Mouse (Mus musculus) left cerebral cortex, adult 9 months (tissue): ENCODE data around the gene Gdf1.

Source experiments
- DNase-seq, 2 experiments: peaks; one replicate each; pipeline ENCODE4 v3.0.0; 2022; ENCODE audit warnings: low spot score in 2 of 2

Gdf1 gene

DNA sequence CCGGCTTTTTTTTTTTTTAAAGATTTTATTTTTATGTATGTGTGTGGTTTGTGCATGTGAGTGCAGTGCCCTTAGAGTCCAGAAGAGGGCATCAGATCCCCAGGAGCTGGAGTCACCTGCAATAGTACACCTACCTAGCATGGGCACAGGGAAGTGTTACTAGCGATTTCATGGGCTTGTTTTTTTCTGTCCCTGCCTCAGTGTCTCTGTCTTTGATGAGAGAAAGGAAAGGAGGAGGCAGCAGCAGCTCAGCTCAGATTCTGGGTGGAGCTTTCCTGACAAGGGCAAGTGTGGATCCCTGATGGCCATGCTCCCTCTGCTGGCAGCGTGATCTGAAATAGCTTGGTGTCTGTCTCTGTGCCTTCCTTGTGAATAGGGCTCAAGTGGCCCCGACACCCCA, 31.2 kb downstream of the Gdf1 start:
- no peak for DNase-seq

DNA sequence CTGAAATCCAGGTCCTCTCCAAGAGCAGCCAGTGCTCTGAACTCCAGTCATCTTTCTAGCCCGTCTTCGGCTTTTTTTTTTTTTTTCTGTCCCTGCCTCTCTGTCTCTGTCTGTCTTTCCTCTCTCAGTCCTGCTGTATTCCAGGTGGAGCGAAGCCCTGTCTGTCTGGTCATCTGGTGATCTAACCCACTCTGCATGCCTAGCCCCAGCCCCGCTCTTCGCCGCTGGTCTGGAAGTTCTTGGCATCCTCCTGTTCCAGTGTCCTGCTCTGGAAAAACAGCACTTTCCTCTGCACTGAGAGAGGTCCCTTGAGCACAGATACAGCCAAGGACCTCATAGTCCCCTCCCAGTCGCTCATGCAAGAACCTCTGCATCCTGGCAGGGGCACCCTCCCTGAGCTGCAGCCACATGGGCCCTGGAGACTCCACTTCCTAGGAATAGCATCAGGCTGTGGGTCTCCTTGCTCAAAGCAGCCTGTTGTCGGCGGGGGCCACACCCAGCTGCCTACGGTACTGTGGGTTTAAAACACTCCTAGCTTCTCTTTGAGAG, 31.9 kb downstream of the Gdf1 start:
- DNase-seq = no peak

GRCm38 (mm10) chr8:70364066-70364465, 34.4 kb downstream of the Gdf1 start:
- DNase-seq = no peak

- no peak for DNase-seq
Measured at GRCm38 (mm10) chr8:70366588-70366987, 37.0 kb downstream of the Gdf1 start.

GRCm38 (mm10) chr8:70370476-70370875, 40.9 kb downstream of the Gdf1 start:
- DNase-seq = no peak

GRCm38 (mm10) chr8:70371951-70372350, 42.3 kb downstream of the Gdf1 start:
- no peak for DNase-seq

DNA sequence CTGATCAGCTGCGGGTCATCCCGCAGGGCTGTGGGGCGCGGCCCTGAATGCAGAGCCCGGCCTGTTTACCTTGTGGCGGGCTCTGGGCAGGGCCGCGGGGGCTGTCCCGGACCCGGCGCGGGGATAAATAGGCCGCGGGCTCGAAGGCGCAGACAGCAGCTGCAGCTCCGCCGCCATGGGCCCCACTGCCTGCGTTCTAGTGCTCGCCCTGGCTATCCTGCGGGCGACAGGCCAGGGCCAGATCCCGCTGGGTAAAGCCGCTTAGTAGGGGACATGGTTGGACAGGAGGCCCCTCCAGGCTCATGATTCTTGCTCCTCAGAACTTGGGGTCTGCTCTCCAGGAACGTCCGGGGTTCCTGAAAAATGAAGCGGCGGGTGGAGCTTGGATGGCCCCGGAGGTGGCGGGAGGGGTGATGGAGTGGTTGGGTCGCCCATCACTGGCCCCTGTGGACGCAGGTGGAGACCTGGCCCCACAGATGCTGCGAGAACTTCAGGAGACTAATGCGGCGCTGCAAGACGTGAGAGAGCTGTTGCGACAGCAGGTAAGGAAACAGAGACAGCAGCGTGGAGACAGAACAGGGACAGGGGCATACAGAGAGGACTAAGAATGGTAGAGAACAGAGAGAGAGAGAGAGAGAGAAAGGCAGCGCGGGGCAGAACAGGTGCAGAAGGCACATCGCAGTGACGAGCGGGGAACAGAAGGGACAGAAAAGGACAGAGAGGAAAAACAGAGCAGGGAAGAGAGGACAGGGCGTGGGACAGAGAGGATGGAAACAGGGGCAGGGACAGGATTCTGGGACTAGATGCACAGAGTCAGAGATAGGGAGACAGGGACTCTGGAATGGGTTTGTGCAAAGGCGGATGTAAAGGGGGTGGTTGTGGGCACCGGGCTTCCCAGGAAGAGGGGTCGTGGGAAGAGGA, 44.0 kb downstream of the Gdf1 start, which contains the start of gene Comp:
Gene Comp, plus strand, starts transcription at position 162 of the 921 bp plus-strand sequence.
- DNase-seq = no peak

DNA sequence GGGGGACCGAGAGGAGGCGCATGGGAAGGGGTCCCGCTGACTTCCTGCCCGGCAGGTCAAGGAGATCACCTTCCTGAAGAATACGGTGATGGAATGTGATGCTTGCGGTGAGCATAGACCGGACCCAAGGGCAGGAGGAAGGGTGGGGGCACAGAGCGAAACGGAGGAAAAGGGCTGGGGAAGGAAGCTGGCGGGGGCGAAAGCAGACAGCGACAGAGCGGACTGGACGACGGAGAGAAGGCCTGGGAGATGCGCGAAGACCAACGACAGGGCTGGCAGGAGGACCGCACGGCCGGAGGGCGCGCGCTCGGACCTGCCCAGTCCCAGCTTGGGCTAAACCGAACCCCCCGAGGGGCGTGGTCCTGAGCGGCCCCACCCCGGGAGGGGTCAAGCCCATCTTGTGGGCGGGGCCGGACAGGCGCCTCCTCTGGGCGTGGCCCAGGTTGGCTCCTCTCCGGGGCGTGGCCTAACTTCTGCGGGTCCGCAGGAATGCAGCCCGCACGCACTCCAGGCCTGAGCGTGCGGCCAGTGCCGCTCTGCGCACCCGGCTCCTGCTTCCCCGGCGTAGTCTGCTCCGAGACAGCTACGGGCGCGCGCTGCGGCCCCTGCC, 44.8 kb downstream of the Gdf1 start:
- peak in 1 of 2 experiments; percentile 34 for DNase-seq

DNA sequence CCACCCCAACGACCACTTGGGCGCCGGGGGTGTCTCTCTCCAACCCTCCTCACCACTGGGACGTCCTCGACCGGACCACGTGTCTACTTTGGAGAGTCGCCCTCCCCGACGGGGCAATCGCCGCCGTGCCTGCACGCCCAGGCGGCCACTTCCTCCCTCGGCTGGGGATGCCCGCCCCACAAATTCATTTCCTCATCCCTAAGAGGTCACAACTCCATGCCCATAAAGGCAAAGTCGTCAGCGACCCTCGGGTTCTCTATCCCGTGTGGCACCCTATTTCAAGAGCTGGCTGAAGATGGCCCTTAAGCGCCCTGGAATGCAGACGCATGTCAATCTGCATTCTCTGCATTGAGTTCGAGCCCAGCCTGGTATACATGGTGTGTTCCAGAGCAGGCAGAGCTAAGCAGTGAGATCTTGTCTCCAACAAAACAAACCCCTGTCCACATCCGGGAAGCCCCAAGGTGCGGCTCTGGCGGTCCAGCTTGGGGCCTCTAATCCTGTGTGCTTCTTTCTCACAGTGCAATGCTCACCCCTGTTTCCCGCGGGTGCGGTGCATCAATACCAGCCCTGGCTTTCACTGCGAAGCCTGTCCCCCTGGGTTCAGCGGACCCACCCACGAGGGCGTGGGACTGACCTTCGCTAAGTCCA, 45.7 kb downstream of the Gdf1 start:
- DNase-seq = no peak

DNA sequence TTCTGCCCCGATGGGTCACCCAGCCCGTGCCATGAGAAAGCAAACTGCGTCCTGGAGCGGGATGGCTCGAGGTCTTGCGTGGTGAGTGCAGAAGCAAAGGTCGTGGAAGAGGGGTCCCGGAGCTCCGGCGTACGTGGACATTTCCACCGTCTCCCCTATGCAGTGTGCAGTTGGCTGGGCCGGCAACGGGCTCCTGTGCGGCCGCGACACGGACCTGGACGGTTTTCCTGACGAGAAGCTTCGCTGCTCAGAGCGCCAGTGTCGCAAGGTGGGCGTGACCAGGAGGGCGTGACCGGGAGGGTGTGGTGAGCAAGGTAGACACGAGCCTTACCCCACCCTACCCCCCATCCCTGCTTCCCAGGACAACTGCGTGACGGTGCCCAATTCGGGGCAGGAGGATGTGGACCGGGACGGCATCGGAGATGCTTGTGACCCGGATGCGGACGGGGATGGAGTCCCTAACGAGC, 46.7 kb downstream of the Gdf1 start:
- DNase-seq = no peak

DNA sequence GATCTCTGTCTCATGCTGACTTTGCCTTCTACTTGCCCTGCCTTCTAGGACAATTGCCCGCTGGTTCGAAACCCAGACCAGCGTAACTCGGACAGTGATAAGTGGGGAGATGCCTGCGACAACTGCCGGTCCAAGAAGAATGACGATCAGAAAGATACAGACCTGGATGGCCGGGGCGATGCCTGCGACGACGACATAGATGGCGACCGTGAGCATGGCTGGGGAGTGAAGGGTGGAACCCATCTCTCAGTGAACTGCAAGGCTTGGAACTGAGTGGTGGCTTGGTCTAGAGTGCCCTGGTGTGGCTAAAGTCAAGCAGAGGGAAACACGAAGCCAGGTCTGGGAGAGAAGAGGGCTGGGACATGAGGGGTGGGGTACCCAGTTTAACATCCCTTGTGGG, 47.4 kb downstream of the Gdf1 start:
- DNase-seq = no peak

- DNase-seq = peak in 1 of 2 experiments; percentile 40
Measured at GRCm38 (mm10) chr8:70380069-70380468, 50.5 kb downstream of the Gdf1 start.
